Mouse (Mus musculus): ENCODE measurements at regions not wholly inside any gene's neighbourhood (a gene's known extent, or its start where the extent isn't known, plus 50 kb on each side); places are given as distances from the start of the nearest gene placed in this dataset.
"Not testable (repeated sequence)": the region's sequence is repeated elsewhere in the genome, so short reads cannot be mapped to it uniquely, and the experiment has no call there.

- Histone ChIP-seq H3K4me2 (no peak overlapping the region), H3K9ac (no peak overlapping the region), H3K4me1 (no peaks in the 10 kb centered on the region), H3K36me3 (replicated peaks) (no peaks in the 10 kb centered on the region), H3K27ac (no peak overlapping the region), H3K27me3 (no peaks in the 10 kb centered on the region), H3K9me3 (no peaks in the 10 kb centered on the region), H3K4me3 (replicated peaks) (no peak overlapping the region)
- no peak for ATAC-seq (ENCODE audit: low FRiP score)
- 81% methylated on average over 2 of the region's 2 CpGs for WGBS
Observed at GRCm38 (mm10) chr4:69677315-69677714, 723.1 kb upstream of the Brinp1 start.

GRCm38 (mm10) chr4:69673456-69673855, 719.3 kb upstream of the Brinp1 start:
- no peak overlapping the region for H3K4me2 ChIP-seq
- no peak overlapping the region for H3K27ac ChIP-seq
- ATAC-seq (ENCODE audit: low FRiP score) = no peak
- no peak overlapping the region for H3K4me3 ChIP-seq (replicated peaks)
- H3K9ac ChIP-seq = no peak overlapping the region
- no peaks in the 10 kb centered on the region for H3K9me3 ChIP-seq
- H3K27me3 ChIP-seq = no peaks in the 10 kb centered on the region
- no peaks in the 10 kb centered on the region for H3K4me1 ChIP-seq
- no peaks in the 10 kb centered on the region for H3K36me3 ChIP-seq (replicated peaks)

- Histone ChIP-seq H3K9ac (no peak overlapping the region), H3K4me2 (no peak overlapping the region), H3K4me3 (replicated peaks) (no peak overlapping the region), H3K27me3 (no peaks in the 10 kb centered on the region), H3K27ac (no peak overlapping the region), H3K4me1 (peaks cover 4% of the 10 kb centered on the region; the same call in 1 of the 2 replicates), H3K9me3 (no peaks in the 10 kb centered on the region), H3K36me3 (replicated peaks) (no peaks in the 10 kb centered on the region)
- WGBS = 47% methylated on average over 2 of the region's 2 CpGs
- ATAC-seq (ENCODE audit: low FRiP score) = no peak
Observed at GRCm38 (mm10) chr4:69628908-69629307, 674.7 kb upstream of the Brinp1 start.

GRCm38 (mm10) chr4:69626426-69626825, 672.2 kb upstream of the Brinp1 start:
- not testable (repeated sequence) for H3K4me2 ChIP-seq; H3K36me3 ChIP-seq (replicated peaks); H3K27ac ChIP-seq; H3K9me3 ChIP-seq; H3K4me3 ChIP-seq (replicated peaks); H3K27me3 ChIP-seq; H3K9ac ChIP-seq; ATAC-seq (ENCODE audit: low FRiP score); H3K4me1 ChIP-seq
- 74% methylated on average over 2 of the region's 2 CpGs for WGBS

GRCm38 (mm10) chr4:69625831-69626230, 671.6 kb upstream of the Brinp1 start:
- H3K9me3 ChIP-seq = no peaks in the 10 kb centered on the region
- no peak overlapping the region for H3K9ac ChIP-seq
- no peak for ATAC-seq (ENCODE audit: low FRiP score)
- no peak overlapping the region for H3K27ac ChIP-seq
- H3K4me2 ChIP-seq = no peak overlapping the region
- H3K36me3 ChIP-seq (replicated peaks) = no peaks in the 10 kb centered on the region
- peaks cover 4% of the 10 kb centered on the region; the same call in 1 of the 2 replicates for H3K4me1 ChIP-seq
- 74% methylated on average over 2 of the region's 2 CpGs for WGBS
- no peak overlapping the region for H3K4me3 ChIP-seq (replicated peaks)
- no peaks in the 10 kb centered on the region for H3K27me3 ChIP-seq

- Histone ChIP-seq H3K36me3 (replicated peaks) (no peaks in the 10 kb centered on the region), H3K27me3 (no peaks in the 10 kb centered on the region), H3K4me3 (replicated peaks) (no peak overlapping the region), H3K9ac (no peak overlapping the region), H3K4me2 (no peak overlapping the region), H3K27ac (no peak overlapping the region), H3K9me3 (no peaks in the 10 kb centered on the region), H3K4me1 (no peaks in the 10 kb centered on the region)
- no peak for ATAC-seq (ENCODE audit: low FRiP score)
- WGBS = 97% methylated on average over 2 of the region's 2 CpGs
Observed at GRCm38 (mm10) chr4:69621058-69621609, 666.9 kb upstream of the Brinp1 start.

- no peak overlapping the region for H3K9ac ChIP-seq
- H3K4me2 ChIP-seq = no peak overlapping the region
- no peaks in the 10 kb centered on the region for H3K36me3 ChIP-seq (replicated peaks)
- 59% methylated on average over 5 of the region's 5 CpGs for WGBS
- no peaks in the 10 kb centered on the region for H3K9me3 ChIP-seq
- no peaks in the 10 kb centered on the region for H3K4me1 ChIP-seq
- H3K27ac ChIP-seq = no peak overlapping the region
- ATAC-seq (ENCODE audit: low FRiP score) = peak; percentile 64; the same call in 1 of the 2 replicates
- peaks cover 3% of the 10 kb centered on the region; the same call in 1 of the 2 replicates for H3K27me3 ChIP-seq
- H3K4me3 ChIP-seq (replicated peaks) = no peak overlapping the region
Observed at GRCm38 (mm10) chr4:69618161-69618730, 664.0 kb upstream of the Brinp1 start.

- no peaks in the 10 kb centered on the region for H3K36me3 ChIP-seq (replicated peaks)
- no peaks in the 10 kb centered on the region for H3K9me3 ChIP-seq
- WGBS = 93% methylated on average over 1 of the region's 1 CpGs
- no peak overlapping the region for H3K4me2 ChIP-seq
- no peak overlapping the region for H3K4me3 ChIP-seq (replicated peaks)
- no peak overlapping the region for H3K27ac ChIP-seq
- H3K4me1 ChIP-seq = no peaks in the 10 kb centered on the region
- no peak for ATAC-seq (ENCODE audit: low FRiP score)
- H3K9ac ChIP-seq = no peak overlapping the region
- H3K27me3 ChIP-seq = peaks cover 3% of the 10 kb centered on the region; the same call in 1 of the 2 replicates
Observed at GRCm38 (mm10) chr4:69614901-69615300, 660.7 kb upstream of the Brinp1 start.

GRCm38 (mm10) chr4:69611681-69612300, 657.6 kb upstream of the Brinp1 start:
- WGBS = 89% methylated on average over 5 of the region's 5 CpGs
- Histone ChIP-seq H3K4me1 (no peaks in the 10 kb centered on the region), H3K27ac (no peak overlapping the region), H3K9ac (no peak overlapping the region), H3K4me2 (no peak overlapping the region), H3K4me3 (replicated peaks) (no peak overlapping the region), H3K9me3 (no peaks in the 10 kb centered on the region), H3K27me3 (peaks cover 3% of the 10 kb centered on the region; the same call in 1 of the 2 replicates), H3K36me3 (replicated peaks) (no peaks in the 10 kb centered on the region)
- ATAC-seq (ENCODE audit: low FRiP score) = no peak

- no peak for ATAC-seq (ENCODE audit: low FRiP score)
Observed at GRCm38 (mm10) chr4:69608885-69609284, 654.7 kb upstream of the Brinp1 start.

GRCm38 (mm10) chr4:69596992-69597541, 642.9 kb upstream of the Brinp1 start:
- Histone ChIP-seq H3K4me3 (replicated peaks) (no peak overlapping the region), H3K36me3 (replicated peaks) (no peaks in the 10 kb centered on the region), H3K27me3 (no peaks in the 10 kb centered on the region), H3K27ac (0 out of 2 replicates have a peak overlapping the region, but pooled peaks have one; percentile 13), H3K9ac (no peak overlapping the region), H3K4me1 (peaks cover 16% of the 10 kb centered on the region), H3K4me2 (no peak overlapping the region), H3K9me3 (no peaks in the 10 kb centered on the region)
- WGBS = 21% methylated on average over 6 of the region's 6 CpGs
- peak; percentile 49; the same call in 1 of the 2 replicates for ATAC-seq (ENCODE audit: low FRiP score)

More at GRCm38 (mm10) chr4:69608885-69609284, 654.7 kb upstream of the Brinp1 start:
- Histone ChIP-seq H3K9ac (no peak overlapping the region), H3K36me3 (replicated peaks) (no peaks in the 10 kb centered on the region), H3K27ac (no peak overlapping the region), H3K4me3 (replicated peaks) (no peak overlapping the region), H3K4me2 (no peak overlapping the region), H3K27me3 (no peaks in the 10 kb centered on the region), H3K9me3 (no peaks in the 10 kb centered on the region), H3K4me1 (no peaks in the 10 kb centered on the region)
- WGBS = 100% methylated on average over 1 of the region's 1 CpGs

GRCm38 (mm10) chr4:69594022-69594421, 639.8 kb upstream of the Brinp1 start:
- no peaks in the 10 kb centered on the region for H3K27me3 ChIP-seq
- ATAC-seq (ENCODE audit: low FRiP score) = peak; percentile 80
- no peaks in the 10 kb centered on the region for H3K36me3 ChIP-seq (replicated peaks)
- 9% methylated on average over 2 of the region's 2 CpGs for WGBS
- peaks cover 16% of the 10 kb centered on the region for H3K4me1 ChIP-seq
- no peak overlapping the region for H3K4me3 ChIP-seq (replicated peaks)
- H3K4me2 ChIP-seq = no peak overlapping the region
- no peaks in the 10 kb centered on the region for H3K9me3 ChIP-seq
- H3K27ac ChIP-seq = 0 out of 2 replicates have a peak overlapping the region, but pooled peaks have one; percentile 20
- H3K9ac ChIP-seq = no peak overlapping the region
